Mouse (Mus musculus) thymus, adult 2 months (tissue): ENCODE results near the gene Uba52.

Experiments
- CTCF ChIP-seq: fragments of 200-500 bp; IDR thresholded peaks from 2 replicates; pipeline ENCODE4 v1.5.1; 2012; ENCODE audit warnings: mild to moderate bottlenecking, control low read depth, low read length, moderate library complexity, borderline replicate concordance; ENCODE audit not compliant: control insufficient read depth, poor library complexity, insufficient read depth; ENCODE audit errors: extremely low read depth
- POLR2A ChIP-seq: fragments of 200-500 bp; IDR thresholded peaks from 2 replicates; pipeline ENCODE4 v1.6.1; 2012; ENCODE audit warnings: mild to moderate bottlenecking, low read length, control low read depth, moderate library complexity; ENCODE audit not compliant: control insufficient read depth, poor library complexity, insufficient read depth; ENCODE audit errors: extremely low read depth

DNA sequence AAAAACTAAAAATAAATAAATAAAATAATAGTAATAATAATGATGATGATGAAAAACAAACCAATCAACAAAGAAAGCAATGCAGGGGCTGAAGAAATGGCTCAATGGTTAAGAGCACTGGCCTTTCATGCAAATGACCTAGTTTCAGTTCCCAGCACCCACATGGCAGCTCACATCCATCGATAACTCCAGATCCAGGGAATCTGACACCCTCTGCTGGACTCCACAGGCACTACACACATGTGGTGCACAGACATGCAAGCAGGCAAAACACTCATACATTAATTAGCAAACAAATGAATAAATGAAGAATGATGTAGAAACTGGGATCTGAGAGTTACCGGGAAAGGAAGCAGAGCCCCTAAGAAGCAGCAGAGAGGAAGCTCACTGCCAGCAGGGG is 51.0 kb downstream of the Uba52 start:
- TF ChIP-seq POLR2A = no peak
- TF ChIP-seq CTCF = no peak
